Comparison of ENCODE assay signal across 16 mouse cellular contexts in genomic region chr7:129763754-129764153, GRCm38 (mm10).
DNase-seq lines count a peak whose midpoint lies in the region; ATAC-seq lines count a peak whose summit lies in the region.
"Had no signal": no experiment of that assay in that cellular context is flagged by ENCODE, and none has a peak within 500 bp of the region (broad histone marks: within the 10 kb centered on the region; RNA-seq: fewer than 3 reads in every experiment).

No protein-coding gene starts in this region.

- no peak overlapping the region for H3K27ac ChIP-seq in heart, embryonic 12.5 days (ENCODE audit: poor library complexity, severe bottlenecking)
- peak overlapping the region; percentile 51 for H3K27ac ChIP-seq in lung, embryonic 16.5 days (ENCODE audit: low read length)
- peak overlapping the region; percentile 25 for H3K27ac ChIP-seq in embryonic facial prominence, embryonic 14.5 days (replicated peaks; ENCODE audit: low read depth, low read length)
- peak overlapping the region; percentile 74; the same call in 1 of the 2 replicates for H3K27ac ChIP-seq in stomach, embryonic 15.5 days
- H3K27ac ChIP-seq: heart, adult 2 months; limb, embryonic 12.5 days had no signal

- intact Hi-C loops in heart, postnatal 36 days (cut with DNase I) = no loop called here

- no peaks in the 10 kb centered on the region for H3K27me3 ChIP-seq in heart, embryonic 12.5 days (replicated peaks)
- no peaks in the 10 kb centered on the region for H3K27me3 ChIP-seq in lung, embryonic 16.5 days (ENCODE audit: control insufficient read depth, insufficient read depth, low read depth, low read length)
- no peaks in the 10 kb centered on the region for H3K27me3 ChIP-seq in embryonic facial prominence, embryonic 14.5 days (replicated peaks; ENCODE audit: control insufficient read depth, insufficient read depth, low read length)
- H3K27me3 ChIP-seq in stomach, embryonic 15.5 days (replicated peaks) = no peaks in the 10 kb centered on the region

- peak; percentile 63; the same call in 1 of the 2 replicates for ATAC-seq in heart, embryonic 12.5 days (ENCODE audit: insufficient number of reproducible peaks, low FRiP score)
- ATAC-seq in lung, embryonic 16.5 days (ENCODE audit: low read depth) = no peak; the same call in 1 of the 2 replicates
- no peak for ATAC-seq in embryonic facial prominence, embryonic 14.5 days (ENCODE audit: low read depth)
- peak; percentile 29; the same call in 1 of the 2 replicates for ATAC-seq in stomach, embryonic 15.5 days (ENCODE audit: insufficient read depth, low FRiP score, low read depth)
- ATAC-seq: activated CD4-positive, CD25-positive, alpha-beta regulatory T cell, adult 4 months; forebrain, postnatal 0 days; inflammation-experienced regulatory T-cells, adult 6 months; liver, postnatal 0 days had no signal

- H3K36me3 ChIP-seq in heart, embryonic 12.5 days = no peaks in the 10 kb centered on the region
- H3K36me3 ChIP-seq in lung, embryonic 16.5 days (ENCODE audit: control insufficient read depth, insufficient read depth, low read length) = no peaks in the 10 kb centered on the region
- no peaks in the 10 kb centered on the region for H3K36me3 ChIP-seq in embryonic facial prominence, embryonic 14.5 days (ENCODE audit: control insufficient read depth, insufficient read depth, low read length)
- H3K36me3 ChIP-seq in stomach, embryonic 15.5 days = no peaks in the 10 kb centered on the region
- H3K36me3 ChIP-seq: limb, embryonic 12.5 days had no signal

- DNase-seq in heart, postnatal 36 days = no peak
- DNase-seq in lung, postnatal 25 days (ENCODE audit: low spot score) = no peak
- peak; percentile 81 for DNase-seq in embryonic facial prominence, embryonic 14.5 days (ENCODE audit: low spot score)
- DNase-seq in urinary bladder, adult 2 months (ENCODE audit: low spot score) = no peak
- DNase-seq: adrenal gland, postnatal 25 days; cerebellum, adult 9-10 months; forebrain, postnatal 0 days; heart, adult 2 months; liver, postnatal 0 days had no signal

- no peak overlapping the region for H3K4me3 ChIP-seq in heart, embryonic 12.5 days
- no peak overlapping the region for H3K4me3 ChIP-seq in lung, embryonic 16.5 days (ENCODE audit: low read length)
- no peak overlapping the region for H3K4me3 ChIP-seq in embryonic facial prominence, embryonic 14.5 days (ENCODE audit: low read depth, low read length)
- no peak overlapping the region for H3K4me3 ChIP-seq in stomach, embryonic 15.5 days (replicated peaks)
- H3K4me3 ChIP-seq: heart, adult 2 months; limb, embryonic 12.5 days; myocyte had no signal

- H3K4me1 ChIP-seq in heart, embryonic 12.5 days (replicated peaks) = peaks cover 22% of the 10 kb centered on the region
- H3K4me1 ChIP-seq in lung, embryonic 16.5 days (replicated peaks; ENCODE audit: control insufficient read depth, insufficient read depth, low read length) = peaks cover 9% of the 10 kb centered on the region
- peaks cover 16% of the 10 kb centered on the region; the same call in 1 of the 2 replicates for H3K4me1 ChIP-seq in embryonic facial prominence, embryonic 14.5 days (ENCODE audit: control insufficient read depth, insufficient read depth, low read length)
- H3K4me1 ChIP-seq in stomach, embryonic 15.5 days = peaks cover 31% of the 10 kb centered on the region

- 18% methylated on average over 5 of the region's 5 CpGs for WGBS in heart, embryonic 12.5 days
- WGBS in lung, embryonic 16.5 days = 16% methylated on average over 5 of the region's 5 CpGs
- 32% methylated on average over 5 of the region's 5 CpGs for WGBS in embryonic facial prominence, embryonic 14.5 days
- WGBS in stomach, embryonic 15.5 days = 21% methylated on average over 5 of the region's 5 CpGs

- no peak overlapping the region for H3K9ac ChIP-seq in heart, embryonic 12.5 days
- H3K9ac ChIP-seq in lung, embryonic 16.5 days (ENCODE audit: low read length) = no peak overlapping the region
- no peak overlapping the region for H3K9ac ChIP-seq in embryonic facial prominence, embryonic 14.5 days (ENCODE audit: low read depth, low read length)
- no peak overlapping the region for H3K9ac ChIP-seq in stomach, embryonic 15.5 days
- H3K9ac ChIP-seq: forebrain, postnatal 0 days; limb, embryonic 12.5 days; liver, postnatal 0 days had no signal

- H3K9me3 ChIP-seq in heart, embryonic 12.5 days (replicated peaks) = no peaks in the 10 kb centered on the region
- no peaks in the 10 kb centered on the region for H3K9me3 ChIP-seq in lung, embryonic 16.5 days (ENCODE audit: control insufficient read depth, low read length)
- H3K9me3 ChIP-seq in embryonic facial prominence, embryonic 14.5 days (ENCODE audit: control insufficient read depth, low read length) = no peaks in the 10 kb centered on the region
- H3K9me3 ChIP-seq in stomach, embryonic 15.5 days = no peaks in the 10 kb centered on the region
- H3K9me3 ChIP-seq: limb, embryonic 12.5 days had no signal

- no peak overlapping the region for H3K4me2 ChIP-seq in heart, embryonic 12.5 days
- H3K4me2 ChIP-seq in lung, embryonic 16.5 days (ENCODE audit: low read depth, low read length) = no peak overlapping the region
- no peak overlapping the region for H3K4me2 ChIP-seq in embryonic facial prominence, embryonic 14.5 days (ENCODE audit: low read depth, low read length)
- H3K4me2 ChIP-seq in stomach, embryonic 15.5 days = no peak overlapping the region
- H3K4me2 ChIP-seq: limb, embryonic 12.5 days had no signal

Comparison
In these comparisons a context has a peak if more than half of its experiments do, and no peak if none do; other contexts are left out.
1. ATAC-seq: peak in heart, embryonic 12.5 days (single experiment) and stomach, embryonic 15.5 days (single experiment); none in lung, embryonic 16.5 days (single experiment) and embryonic facial prominence, embryonic 14.5 days (single experiment).